Mouse (Mus musculus) thymus, postnatal 4 days (tissue): Measurements from ENCODE around the gene Zfp941.

ENCODE experiments used
- DNase-seq: peaks from one replicate; pipeline ENCODE4 v3.0.0; 2021

The Zfp941 gene

DNA sequence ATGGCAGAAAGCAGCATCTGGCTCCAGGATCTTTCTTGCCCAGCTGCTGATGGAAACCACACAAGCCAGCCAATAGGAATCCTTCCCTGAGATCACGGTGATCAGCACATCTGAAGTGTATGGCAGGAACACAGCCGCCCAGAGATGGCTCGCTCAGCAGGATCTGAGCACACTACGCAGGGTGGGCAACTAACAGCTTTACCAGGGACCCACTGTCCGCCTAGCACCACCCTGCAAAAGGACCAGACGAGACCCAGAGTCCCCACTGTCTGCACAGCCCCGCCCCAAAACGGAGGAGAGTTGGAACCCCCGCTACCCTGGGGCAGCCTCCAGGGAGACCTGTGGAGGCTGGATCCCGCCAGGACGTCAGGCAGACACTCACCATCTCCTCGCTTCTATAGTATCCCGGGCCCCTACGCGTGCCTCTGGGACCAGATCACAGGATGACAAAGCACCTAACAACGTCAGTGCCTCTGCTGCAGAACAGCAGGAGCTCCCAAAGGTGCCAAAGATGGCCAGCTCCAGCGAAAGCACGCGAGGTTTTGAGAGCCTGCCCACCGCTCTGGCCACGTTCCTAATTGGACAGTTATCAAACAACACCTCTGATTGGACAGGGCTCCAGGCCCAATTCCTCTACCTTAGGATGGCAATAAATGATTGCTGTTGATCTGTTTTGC is at the start of gene Zfp941:
Gene Zfp941 (minus strand): TSS at position 526 of the 677 bp plus-strand sequence.
- no peak for DNase-seq

DNA sequence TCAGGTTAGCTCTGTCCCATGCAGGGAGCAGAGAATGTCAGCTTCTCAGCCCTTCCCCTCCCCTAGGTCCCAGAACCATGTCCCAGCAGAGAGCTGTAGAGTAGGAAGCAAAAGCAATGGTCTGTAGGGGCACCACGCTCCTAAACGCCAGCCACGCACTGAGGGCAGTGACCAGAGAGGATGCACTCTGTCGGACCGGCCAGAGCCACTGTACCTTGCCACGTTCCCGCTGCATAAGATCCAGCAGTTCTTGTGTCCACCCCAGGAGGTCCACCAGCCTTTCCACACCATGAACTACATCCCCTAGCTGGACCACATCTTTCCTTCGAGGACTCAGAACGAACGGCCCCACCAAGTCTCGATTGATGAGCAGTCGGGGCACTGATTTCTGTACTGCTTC is 42.8 kb upstream of the Zfp941 start:
- DNase-seq = no peak

DNA sequence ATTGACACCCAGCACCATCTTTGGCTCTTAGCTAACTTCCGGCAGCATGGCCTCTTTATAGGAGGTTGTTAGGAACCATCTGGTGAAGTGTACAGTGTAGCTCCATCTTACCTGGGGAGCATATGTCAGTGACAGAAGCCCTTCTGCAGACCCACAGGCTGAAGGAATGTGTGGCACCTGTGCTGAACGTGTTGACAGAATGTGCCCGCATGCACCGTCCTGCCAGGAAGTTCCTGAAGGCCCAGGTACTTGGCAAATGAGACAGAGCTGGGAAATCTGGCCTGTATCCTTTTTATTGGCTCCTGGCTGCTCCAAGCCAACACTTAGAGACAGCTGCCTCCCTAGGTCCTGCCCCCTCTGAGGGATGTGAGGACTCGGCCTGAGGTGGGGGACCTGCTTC is 38.8 kb upstream of the Zfp941 start:
- no peak for DNase-seq

DNA sequence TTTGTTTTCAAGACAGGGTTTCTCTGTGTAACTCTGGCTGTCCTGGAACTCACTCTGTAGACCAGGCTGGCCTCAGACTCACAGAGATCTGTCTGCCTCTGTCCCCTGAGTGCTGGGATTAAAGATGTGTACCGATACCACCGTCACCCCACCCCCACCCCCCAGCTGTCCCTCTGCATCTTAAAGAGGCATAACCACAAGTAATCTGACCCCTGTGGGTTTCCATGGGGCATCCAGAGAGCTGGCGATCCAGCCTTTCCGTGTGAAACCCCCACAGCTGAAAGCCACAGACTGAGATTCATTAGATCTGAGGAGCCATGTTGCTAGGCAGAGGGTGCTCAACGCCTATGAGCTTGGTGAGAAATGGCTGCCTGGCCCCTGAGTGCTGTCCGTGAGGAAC is 38.0 kb upstream of the Zfp941 start:
- no peak for DNase-seq

DNA sequence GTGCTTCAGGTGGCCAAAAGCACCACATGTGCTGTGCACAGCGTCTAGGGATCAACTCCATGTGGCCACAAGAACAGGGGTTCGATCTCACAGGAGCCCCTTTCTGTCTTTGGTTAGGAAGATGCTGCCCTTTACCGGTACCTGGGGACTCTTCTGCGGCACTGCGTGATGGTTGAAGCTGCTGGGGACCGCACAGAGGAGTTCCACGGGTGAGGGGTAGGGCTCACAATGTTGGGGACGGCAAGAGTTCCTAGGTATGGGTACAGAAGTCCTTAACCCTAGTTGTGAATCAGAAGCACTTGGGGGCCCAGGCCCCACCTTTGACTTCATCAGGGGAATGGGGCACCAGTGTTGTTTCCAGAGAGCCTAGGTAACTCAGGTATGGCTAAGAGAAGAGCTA is 36.8 kb upstream of the Zfp941 start:
- no peak for DNase-seq

DNA sequence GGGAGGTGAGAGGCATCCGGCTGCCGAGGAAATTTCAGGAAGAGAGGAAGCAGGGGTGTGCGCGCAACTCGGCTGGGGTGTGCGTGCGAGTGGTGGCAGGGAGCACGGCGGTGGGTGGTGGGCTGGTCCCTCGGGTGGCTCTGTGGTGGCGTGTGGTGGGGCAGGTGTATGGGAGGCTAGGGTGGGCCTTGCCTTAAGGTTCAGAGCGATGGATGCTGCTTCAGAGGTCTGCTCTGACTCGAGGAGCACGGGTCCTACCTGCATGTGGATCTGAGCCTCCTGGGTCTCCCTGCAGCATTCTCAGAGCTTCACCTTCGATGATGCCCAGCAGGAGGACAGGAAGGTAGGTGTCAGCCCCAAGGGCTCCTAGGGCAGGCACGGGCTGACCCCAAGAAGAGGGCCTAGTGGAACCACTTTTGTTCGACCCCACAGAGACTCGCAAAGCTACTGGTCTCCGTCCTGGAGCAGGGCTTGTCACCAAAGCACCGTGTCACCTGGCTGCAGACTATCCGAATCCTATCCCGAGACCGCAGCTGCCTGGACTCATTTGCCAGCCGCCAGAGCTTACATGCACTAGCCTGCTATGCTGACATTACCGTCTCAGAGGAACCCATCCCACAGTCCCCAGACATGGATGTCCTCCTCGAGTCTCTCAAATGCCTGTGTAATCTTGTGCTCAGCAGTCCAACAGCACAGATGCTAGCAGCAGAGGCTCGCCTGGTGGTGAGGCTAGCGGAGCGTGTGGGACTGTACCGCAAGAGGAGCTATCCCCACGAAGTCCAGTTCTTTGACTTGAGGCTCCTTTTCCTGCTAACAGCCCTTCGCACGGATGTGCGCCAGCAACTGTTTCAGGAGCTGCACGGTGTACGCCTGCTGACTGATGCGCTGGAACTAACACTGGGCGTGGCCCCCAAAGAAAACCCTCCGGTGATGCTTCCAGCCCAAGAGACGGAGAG is 35.9 kb upstream of the Zfp941 start, which contains the start of gene Bet1l:
Gene Bet1l (minus strand): TSS at position 28 of the 956 bp plus-strand sequence.
- no peak for DNase-seq

DNA sequence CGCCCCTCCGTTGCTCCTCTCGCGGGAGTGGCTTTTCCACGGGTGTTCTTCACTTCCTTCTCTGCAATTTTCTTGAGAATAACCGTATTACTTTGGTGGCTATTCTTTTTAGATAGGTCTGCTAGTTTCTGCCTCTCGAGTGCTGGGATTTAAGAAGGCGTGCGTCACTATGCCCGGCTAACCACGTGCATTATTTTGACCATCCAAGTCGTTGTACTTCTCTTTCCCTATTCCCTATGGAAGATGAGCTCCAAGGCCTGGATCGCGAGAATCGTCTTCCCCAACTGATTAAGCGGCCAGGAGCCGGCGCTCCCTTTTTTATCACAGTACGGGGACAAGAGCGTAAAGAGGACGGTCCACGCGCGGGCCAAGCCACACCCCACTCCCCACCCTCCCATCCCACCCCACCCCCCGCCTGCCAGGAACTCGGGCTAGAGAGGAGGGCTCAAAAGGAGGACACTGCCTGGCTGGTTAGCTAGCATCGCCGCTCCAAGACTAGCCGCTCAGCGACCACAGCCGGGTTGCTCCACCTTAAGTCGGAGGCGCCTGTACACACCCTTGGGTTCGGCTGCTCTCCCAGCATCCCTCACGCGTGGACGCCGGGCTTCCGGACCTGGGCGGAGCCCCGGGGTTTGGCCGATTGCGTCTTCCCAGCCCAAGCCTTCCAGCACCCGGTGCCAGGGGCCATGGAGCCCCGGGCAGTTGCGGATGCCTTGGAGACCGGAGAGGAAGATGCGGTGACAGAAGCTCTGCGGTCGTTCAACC is 35.0 kb upstream of the Zfp941 start, which contains the start of gene Ric8a:
Gene Ric8a (plus strand): TSS at position 173 of the 765 bp plus-strand sequence.
- DNase-seq = peak; percentile 88

DNA sequence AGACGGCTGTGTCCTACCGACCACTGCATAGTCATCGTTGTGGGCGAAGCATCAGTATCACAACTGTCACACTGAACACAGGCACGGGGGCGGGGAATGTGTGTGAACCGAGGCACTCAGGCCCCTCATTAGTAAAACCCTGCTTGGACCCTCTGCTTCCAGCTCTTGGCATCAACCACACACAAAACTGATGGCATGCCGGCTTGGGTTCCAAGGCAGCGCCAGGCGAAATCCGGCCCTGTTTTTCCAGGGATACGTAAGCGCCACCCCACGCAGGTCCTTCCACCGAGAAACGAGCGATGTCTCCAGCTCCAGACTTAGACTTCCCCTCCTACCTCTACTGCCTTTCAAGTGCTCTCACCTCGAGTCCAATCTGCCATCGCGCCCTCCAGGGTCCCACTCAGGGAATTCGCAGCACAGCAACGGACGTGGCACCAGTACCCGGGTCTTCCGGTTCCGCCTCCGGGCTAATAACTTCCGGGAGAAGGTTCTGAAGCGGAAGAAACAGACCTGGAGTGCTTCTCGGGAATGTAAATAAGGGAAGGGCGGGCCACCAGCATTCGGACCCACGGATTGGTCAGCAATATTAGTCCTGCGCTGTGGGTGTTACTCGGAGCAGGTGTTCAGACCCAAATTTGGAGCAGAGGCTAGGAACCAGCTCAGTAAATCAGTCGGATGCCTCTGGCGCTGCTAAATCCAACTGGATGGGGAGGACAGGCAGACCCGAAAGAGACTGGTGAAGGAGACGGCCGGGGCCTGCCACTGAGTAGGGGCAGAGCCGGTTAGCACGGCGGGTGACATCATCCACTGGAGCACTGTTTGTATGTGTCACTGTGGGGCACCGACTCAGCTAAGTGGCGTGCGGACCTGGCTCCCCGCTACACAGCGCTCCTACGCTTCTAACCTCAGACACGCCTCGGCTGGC is 34.1 kb upstream of the Zfp941 start, which contains the start of gene Gm45785:
Gene Gm45785 (minus strand): TSS at position 472 of the 925 bp plus-strand sequence.
- DNase-seq = peak; percentile 71

DNA sequence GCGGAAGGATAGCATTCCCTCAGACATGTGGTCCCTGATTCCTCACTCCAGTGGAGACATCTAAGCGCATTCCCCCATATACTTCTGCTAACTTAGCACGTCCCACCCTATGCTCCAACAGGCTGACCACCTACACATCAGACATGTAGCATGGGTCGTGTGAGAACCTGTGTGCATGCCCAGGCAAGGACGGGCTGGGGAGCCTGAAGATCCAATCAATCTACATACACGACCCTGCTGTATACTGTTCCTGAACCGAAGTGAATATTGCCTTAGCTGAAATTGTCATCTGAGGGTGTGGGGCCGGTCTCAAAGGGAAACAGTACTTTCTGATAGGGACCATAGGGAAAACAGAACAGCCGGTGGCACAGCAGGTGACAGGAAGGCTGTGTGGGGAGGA is 33.2 kb upstream of the Zfp941 start:
- no peak for DNase-seq

DNA sequence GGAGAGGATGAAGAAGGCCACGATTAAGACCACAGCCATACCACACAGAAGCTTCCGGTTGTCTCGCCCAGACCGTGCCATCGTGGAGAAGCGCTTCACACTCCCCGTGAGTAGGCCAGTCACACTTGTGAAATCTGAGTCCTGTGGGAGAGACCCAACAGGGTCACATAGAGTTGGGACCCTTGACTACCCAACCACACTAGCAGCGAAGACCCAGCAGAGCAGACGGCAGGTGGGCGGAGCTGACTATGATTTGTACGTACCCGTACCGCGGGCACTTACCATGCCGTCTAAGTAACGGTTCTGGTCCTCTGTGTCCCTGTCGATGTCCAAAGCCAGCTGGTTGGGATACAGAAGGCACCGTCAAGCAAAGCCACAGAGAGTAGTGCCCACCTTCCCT is 32.5 kb upstream of the Zfp941 start:
- DNase-seq = no peak

DNA sequence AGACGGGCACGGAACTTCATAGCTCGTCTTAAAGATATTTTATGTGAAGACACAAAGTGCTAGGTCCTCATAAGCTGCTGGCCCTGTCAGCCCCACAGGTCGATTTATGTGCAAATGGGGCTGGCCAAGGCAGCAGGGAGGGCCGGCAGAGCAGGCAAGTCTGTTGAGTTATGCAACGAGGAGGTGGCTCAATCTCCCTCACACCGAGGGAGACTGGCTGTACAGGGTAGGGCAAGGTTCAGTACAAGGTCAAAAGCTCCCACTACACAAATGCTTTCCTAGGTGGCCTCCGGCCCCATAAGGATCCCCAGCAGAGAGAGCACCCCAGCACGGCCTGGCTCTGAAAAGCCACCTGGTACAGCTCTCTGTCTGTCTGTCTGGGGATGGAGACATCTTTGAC is 31.4 kb upstream of the Zfp941 start:
- DNase-seq = no peak

DNA sequence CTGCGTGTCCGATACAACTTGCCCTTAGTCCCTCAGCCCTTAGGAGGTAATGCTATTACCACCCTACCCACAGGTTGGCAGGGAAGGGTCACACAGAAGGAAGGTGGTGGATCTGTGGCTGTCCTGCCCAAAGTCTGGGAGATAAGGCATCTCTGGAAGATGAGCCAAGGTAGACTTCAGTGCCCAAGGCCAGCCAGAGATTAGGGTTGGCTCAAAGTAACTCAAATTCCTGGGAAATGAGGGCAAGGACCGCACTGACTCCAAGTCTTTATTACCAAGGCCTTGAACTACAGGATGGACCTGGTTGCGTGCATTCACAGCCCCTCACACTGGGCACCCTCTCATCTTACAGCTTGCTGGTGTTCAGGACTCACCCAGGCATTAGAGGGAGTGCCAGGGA is 29.9 kb upstream of the Zfp941 start:
- no peak for DNase-seq

DNA sequence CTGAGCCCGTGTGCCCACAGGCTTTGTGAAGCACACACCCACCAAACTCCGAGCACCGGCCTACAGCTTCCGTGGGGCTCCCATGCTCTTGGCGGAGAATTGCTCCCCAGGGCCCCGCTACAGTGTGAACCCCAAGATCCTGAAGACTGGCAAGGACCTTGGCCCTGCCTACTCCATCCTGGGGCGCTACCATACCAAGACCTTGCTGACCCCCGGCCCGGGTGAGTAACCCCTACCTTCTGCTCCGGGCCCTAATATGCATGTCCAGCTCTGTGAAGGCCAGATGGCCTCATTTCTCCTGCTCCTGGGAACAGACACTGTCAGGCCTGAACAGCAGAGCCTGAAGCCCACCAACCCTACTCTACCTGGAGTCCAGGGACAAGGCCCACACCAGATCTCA is 26.6 kb upstream of the Zfp941 start:
- no peak for DNase-seq

DNA sequence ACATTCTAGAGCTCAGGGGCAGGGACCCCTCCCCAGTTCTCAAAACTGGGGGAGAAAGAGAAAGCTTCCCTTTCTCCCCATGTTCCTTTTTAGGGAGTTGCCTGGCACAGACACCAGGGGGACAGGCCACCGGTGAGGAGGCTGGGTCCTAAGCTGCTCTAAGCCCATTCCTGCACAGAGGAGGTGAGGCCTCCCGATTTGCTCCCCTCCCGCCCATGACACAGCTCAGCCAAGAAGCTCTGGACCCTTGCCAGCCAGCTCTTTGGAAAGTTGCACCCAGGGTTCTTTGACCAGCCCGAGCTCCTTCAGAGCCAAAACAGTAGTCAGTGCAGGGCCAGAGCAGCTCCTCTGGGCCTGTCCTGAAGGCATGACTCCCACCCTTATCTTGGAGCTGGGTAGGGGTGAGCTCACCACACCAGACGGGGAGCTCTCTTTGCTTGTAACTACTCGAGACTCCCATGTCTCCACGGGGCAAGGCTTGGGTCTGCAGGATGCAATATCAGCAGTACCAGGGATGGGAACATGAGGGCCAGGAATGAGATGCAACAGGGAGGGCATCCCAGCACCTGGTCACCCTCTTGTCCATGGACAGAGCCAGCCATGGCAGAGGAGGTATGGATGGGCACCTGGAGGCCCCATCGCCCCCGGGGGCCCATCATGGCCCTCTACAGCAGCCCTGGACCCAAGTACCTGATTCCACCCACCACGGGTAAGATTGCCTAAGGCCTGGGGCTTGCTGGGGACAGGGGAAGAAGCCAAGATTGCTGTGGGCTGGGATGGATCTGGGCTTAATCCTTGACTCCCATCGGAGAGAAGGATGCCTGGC is 26.0 kb upstream of the Zfp941 start, which contains the start of gene Odf3:
Gene Odf3 (plus strand): TSS at position 51 of the 826 bp plus-strand sequence.
- DNase-seq = no peak

DNA sequence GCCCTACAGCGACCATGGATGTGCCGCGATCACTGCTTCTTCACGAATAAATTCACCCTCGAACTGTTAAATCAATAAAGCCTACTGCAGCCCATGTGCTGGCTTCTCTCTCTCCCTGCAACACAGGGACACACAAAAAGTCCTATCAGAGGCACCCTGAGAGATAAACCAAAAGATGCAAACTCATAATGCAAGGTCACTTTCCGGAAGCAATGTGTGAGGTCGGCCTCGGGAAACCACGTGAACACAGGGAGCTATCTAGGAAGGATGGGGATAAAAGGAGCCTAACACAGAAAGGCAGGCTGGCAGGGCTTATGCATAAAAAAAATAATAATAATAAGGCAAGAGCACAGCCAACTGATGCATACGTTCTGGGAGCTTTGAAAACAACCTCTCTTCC is 24.7 kb upstream of the Zfp941 start:
- no peak for DNase-seq

DNA sequence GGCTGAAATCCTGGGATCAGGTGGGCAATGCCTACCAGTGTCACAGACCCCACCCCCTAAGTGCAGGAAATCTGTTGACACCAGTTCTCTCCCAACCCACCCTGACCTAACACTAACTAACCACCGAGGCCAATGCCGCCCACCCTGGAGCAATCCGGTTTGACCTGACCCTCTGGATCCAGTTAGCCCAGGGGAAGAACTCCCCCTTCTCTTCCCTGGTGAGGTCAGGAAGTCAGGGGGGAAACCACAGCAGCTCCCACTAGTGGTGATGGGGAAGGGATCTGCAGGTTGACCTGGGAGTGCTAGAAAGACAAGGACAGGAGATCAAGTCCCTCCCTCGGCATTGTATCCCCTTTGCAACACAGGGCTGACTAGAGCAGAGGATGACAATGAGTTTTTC is 23.7 kb upstream of the Zfp941 start:
- no peak for DNase-seq

DNA sequence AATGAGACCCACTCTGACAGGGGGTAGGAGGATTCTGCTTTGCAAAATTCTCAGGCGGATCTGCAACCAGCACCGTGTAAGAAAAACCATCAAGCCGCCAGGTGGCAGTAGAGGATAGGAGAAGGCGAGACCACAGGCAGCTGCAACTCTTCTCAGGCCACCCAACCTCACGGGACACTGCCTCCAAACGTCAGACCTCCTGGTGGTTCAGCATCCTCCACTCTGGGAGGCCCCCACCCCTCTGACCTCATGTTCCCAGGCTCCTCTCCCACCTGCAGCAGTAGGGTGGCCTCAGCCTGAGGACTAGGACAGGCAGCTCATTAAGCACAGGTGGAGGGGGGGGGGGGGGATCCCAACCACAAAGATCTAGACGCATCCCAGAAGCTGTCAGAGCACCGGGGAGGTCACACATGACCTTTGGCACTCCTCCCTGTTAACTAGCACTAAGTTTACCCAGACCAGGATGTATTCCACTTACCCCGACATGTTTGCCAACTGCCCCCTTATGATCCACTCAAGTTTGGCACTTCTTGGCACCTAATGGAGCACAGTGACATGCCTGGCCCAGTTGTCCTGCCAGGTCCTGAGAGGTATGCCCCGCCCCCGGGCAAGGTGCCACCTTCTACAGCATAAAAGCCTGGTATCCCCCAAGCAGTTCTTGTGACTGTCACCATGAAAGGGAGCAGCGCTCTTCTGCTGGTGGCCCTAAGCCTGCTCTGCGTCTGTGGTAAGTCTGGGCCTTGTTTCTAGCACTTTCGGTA is 23.1 kb upstream of the Zfp941 start, which contains the start of gene Scgb1c1:
Gene Scgb1c1 (plus strand): TSS at position 643 of the 761 bp plus-strand sequence.
- peak; percentile 98 for DNase-seq

DNA sequence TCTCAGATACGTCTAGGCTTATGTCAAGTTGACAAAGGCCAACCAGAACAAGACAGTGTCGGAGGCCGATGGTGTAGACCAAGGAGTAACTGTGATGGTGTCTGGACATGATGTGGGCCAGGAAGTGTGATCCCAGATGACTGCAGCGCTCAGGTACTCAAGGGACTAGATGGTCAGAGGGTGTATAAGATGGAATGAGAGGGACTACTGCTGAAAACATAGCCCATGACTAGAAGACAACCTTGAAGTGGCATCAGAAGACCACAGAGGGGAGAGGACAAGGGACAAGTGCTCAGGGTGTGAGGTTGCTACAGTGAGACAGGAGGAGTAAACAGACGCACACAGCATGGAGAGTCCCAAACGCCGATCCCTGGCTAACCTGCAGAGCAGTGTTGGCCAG is 21.8 kb upstream of the Zfp941 start:
- DNase-seq = no peak

DNA sequence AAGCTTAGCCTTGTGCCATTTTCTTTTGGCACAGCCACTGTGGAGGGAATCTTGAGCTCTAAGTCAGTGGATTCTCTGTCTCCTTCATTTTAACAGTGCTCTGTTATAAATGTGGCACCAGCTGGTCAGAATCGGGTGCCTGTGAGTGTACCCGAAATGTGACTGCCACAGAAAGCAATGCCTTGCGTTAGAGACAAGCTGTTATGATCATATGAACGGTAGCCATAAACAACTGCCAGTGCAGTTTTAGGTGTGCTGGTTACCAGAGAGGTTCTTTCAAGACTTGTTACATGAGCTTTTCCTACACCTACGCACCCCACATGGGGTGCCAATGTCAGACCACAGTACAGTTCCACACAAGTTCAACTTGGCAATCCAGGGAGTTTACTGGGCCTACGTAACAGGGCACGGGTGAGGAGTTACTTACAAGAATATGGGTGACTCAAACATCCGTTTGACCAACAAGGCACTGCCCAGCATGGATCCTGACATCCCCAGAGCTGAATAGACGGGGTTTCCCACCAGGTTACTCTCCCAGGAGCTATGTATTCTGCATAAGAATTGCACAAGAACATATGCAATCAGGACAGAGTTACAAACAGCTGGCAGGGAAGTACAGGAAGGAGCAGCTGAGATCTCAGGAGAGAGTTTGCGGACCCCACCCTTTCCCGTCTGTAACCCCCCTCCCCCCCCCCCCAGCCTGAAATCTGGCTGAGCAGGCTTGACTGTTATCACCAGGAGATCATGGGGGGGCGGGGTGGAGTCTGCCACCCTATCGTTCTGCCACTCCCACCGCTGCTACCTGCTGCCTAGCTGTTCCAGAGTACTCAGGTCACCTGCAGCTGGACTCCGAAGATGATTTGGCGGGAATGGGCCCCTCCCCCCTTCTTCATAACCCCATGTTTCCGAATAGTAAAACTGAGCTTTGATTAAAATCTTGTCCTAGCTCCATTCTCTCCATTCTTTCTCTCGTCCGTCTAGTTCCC is 19.1 kb upstream of the Zfp941 start:
- DNase-seq = no peak
